Mouse (Mus musculus) E14TG2a.4 (cell line): ENCODE data around the gene Tram2.

Experiments used
- CTCF ChIP-seq: conservative IDR thresholded peaks from 2 replicates; pipeline ENCODE4 v1.5.1; 2014; ENCODE audit warnings: low read length
- POU5F1 ChIP-seq: IDR thresholded peaks from 2 replicates; pipeline ENCODE4 v1.6.1; 2014; ENCODE audit warnings: low read length, borderline replicate concordance

DNA sequence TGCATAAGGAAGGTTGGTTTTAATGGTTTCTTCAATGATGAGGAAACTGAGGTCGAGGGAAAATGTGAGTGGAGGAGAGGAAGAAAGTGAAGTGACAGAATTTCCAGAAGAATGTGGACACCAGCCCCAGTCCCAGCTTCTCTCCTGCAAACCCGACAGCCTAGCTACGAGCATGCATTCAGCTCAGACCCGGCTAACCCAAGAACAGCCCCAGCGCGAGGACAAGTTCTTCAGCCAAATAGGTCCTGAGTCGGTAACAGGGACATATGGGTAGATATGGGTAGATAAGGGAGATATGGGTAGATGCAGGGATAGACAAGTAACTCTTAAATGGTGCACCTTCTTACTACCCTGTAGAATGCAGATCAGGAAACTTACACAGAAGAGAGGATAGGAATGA, 1.4 kb downstream of the Tram2 start:
- no peak for TF ChIP-seq CTCF
- no peak for TF ChIP-seq POU5F1
